Mouse (Mus musculus): ENCODE results near the gene Crot. TPM values are rescaled to one million over a fixed set of nuclear protein-coding genes. Genes with fewer than 3 reads are reported as not detected.
"Not testable (repeated sequence)": the region's sequence is repeated elsewhere in the genome, so short reads cannot be mapped to it uniquely, and the experiment has no call there.

Crot gene
- total RNA-seq, 1 experiment = 14.4 TPM

DNA sequence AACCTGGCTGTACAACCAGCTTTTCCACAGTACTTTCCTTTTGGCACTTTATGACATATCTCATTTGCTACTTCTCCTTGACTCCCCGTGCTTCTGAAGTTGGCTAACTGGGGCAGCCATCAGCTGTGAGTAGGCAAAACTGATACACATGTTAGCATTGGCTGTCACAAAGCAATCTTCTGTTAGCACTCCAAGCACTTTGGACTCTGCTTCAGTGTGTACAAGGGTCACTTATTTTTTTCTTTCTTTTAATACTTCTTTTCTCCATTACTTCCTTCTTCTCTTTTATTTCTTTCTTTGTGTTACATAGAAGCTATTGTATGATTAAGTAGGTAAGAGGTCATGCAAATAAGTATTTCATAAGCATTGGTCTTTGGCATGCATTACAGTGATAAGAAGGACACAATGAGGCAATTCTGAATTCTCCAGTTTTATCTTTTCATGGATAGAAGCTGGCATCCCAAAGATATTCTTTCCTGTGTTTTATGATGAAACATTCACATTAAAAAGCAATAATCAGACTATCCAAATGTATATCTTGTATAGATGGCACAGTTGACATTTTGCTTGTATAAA is 31.2 kb upstream of the Crot start:
- no peak overlapping the region for H3K9ac ChIP-seq (ENCODE audit: insufficient read depth, low read depth, low read length, poor library complexity, severe bottlenecking)
- in situ Hi-C loops (cut with MboI; ENCODE audit: low sequenced_read_pairs in 2 of 2, unreplicated experiment in 2 of 2) = no loop called here
- no peak for TF ChIP-seq ZNF384 (IDR thresholded peaks at IDR 0.05; ENCODE audit: low read depth, low read length)
- TF ChIP-seq ZC3H11A (IDR thresholded peaks at IDR 0.05; ENCODE audit: borderline replicate concordance, low read depth, low read length) = no peak
- no peak for TF ChIP-seq HCFC1 (IDR thresholded peaks at IDR 0.05; ENCODE audit: borderline replicate concordance, insufficient read depth, low read length)
- no peak for TF ChIP-seq CHD2 (IDR thresholded peaks at IDR 0.05; ENCODE audit: low read depth, low read length)
- TF ChIP-seq MAFK (IDR thresholded peaks at IDR 0.05; ENCODE audit: insufficient read depth, low read depth, low read length) = no peak
- no peaks in the 10 kb centered on the region for H3K4me1 ChIP-seq (ENCODE audit: control insufficient read depth in 2 of 2, insufficient read depth in 2 of 2, low read length in 2 of 2, poor library complexity in 1 of 2)
- H3K27ac ChIP-seq (ENCODE audit: insufficient read depth, low read depth, low read length, poor library complexity, severe bottlenecking) = no peak overlapping the region
- H3K4me3 ChIP-seq (ENCODE audit: insufficient read depth in 1 of 2, low read depth in 1 of 2, low read length in 2 of 2, poor library complexity in 1 of 2, severe bottlenecking in 1 of 2) = no peak overlapping the region
- DNase-seq (ENCODE audit: low read depth, low spot score) = no peak
- no peaks in the 10 kb centered on the region for H3K36me3 ChIP-seq (ENCODE audit: control insufficient read depth, insufficient read depth, low read length, poor library complexity, severe bottlenecking)
- no peaks in the 10 kb centered on the region for H3K9me3 ChIP-seq (ENCODE audit: control insufficient read depth, insufficient read depth, low read depth, low read length)

DNA sequence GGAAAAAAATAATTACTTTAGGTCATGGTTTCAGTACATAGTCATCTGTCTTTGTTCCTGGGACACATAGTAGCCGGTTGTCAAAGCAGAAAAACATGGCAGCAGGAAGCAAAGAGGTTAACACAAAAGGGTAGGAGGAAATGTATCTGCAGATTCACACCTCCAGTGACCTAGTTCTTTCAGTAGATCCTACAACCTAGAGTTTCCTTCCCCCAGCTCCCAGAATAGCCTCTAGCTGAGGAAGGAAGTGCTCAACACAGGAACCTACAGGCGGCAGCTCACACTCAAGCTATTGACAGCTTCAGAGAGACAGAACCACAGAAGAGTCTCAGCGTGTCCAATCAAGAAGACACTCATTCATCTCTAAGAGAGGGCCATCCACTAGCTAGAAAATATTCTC is 18.2 kb upstream of the Crot start:
- TF ChIP-seq MAFK (IDR thresholded peaks at IDR 0.05; ENCODE audit: insufficient read depth, low read depth, low read length) = no peak
- no peak for TF ChIP-seq ZC3H11A (IDR thresholded peaks at IDR 0.05; ENCODE audit: borderline replicate concordance, low read depth, low read length)
- TF ChIP-seq CHD2 (IDR thresholded peaks at IDR 0.05; ENCODE audit: low read depth, low read length) = no peak
- no peak for TF ChIP-seq ZNF384 (IDR thresholded peaks at IDR 0.05; ENCODE audit: low read depth, low read length)
- TF ChIP-seq HCFC1 (IDR thresholded peaks at IDR 0.05; ENCODE audit: borderline replicate concordance, insufficient read depth, low read length) = no peak
- Histone ChIP-seq H3K27ac (ENCODE audit: insufficient read depth, low read depth, low read length, poor library complexity, severe bottlenecking) (no peak overlapping the region), H3K36me3 (ENCODE audit: control insufficient read depth, insufficient read depth, low read length, poor library complexity, severe bottlenecking) (no peaks in the 10 kb centered on the region), H3K9me3 (ENCODE audit: control insufficient read depth, insufficient read depth, low read depth, low read length) (no peaks in the 10 kb centered on the region), H3K4me3 (ENCODE audit: insufficient read depth in 1 of 2, low read depth in 1 of 2, low read length in 2 of 2, poor library complexity in 1 of 2, severe bottlenecking in 1 of 2) (no peak overlapping the region), H3K4me1 (ENCODE audit: control insufficient read depth in 2 of 2, insufficient read depth in 2 of 2, low read length in 2 of 2, poor library complexity in 1 of 2) (no peaks in the 10 kb centered on the region), H3K9ac (ENCODE audit: insufficient read depth, low read depth, low read length, poor library complexity, severe bottlenecking) (no peak overlapping the region)
- in situ Hi-C loops (cut with MboI; ENCODE audit: low sequenced_read_pairs in 2 of 2, unreplicated experiment in 2 of 2) = no loop called here
- DNase-seq (ENCODE audit: low read depth, low spot score) = no peak

DNA sequence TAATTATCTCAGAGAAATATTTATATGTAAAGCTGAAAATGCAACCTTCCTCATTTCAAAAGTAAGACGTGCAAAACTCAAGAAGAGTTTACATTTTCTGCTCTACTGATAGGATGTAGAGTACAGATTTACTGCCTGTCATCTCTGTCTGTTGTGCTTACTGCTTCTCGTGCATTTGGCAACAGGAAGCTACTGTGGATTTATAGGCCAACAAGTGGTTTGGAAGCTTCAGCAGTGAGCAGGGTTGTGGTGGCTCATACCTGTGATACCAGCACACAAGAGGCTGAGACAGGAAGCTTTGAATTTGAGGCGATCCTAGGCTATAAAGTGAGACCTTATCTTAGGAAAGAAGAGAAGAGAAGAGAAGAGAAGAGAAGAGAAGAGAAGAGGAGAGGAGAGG is 17.6 kb upstream of the Crot start:
- DNase-seq (ENCODE audit: low read depth, low spot score) = no peak
- in situ Hi-C loops (cut with MboI; ENCODE audit: low sequenced_read_pairs in 2 of 2, unreplicated experiment in 2 of 2) = no loop called here
- no peak overlapping the region for H3K4me3 ChIP-seq (ENCODE audit: insufficient read depth in 1 of 2, low read depth in 1 of 2, low read length in 2 of 2, poor library complexity in 1 of 2, severe bottlenecking in 1 of 2)
- no peaks in the 10 kb centered on the region for H3K36me3 ChIP-seq (ENCODE audit: control insufficient read depth, insufficient read depth, low read length, poor library complexity, severe bottlenecking)
- no peak for TF ChIP-seq ZC3H11A (IDR thresholded peaks at IDR 0.05; ENCODE audit: borderline replicate concordance, low read depth, low read length)
- no peak for TF ChIP-seq MAFK (IDR thresholded peaks at IDR 0.05; ENCODE audit: insufficient read depth, low read depth, low read length)
- TF ChIP-seq ZNF384 (IDR thresholded peaks at IDR 0.05; ENCODE audit: low read depth, low read length) = no peak
- TF ChIP-seq CHD2 (IDR thresholded peaks at IDR 0.05; ENCODE audit: low read depth, low read length) = no peak
- no peaks in the 10 kb centered on the region for H3K4me1 ChIP-seq (ENCODE audit: control insufficient read depth in 2 of 2, insufficient read depth in 2 of 2, low read length in 2 of 2, poor library complexity in 1 of 2)
- H3K9ac ChIP-seq (ENCODE audit: insufficient read depth, low read depth, low read length, poor library complexity, severe bottlenecking) = no peak overlapping the region
- H3K27ac ChIP-seq (ENCODE audit: insufficient read depth, low read depth, low read length, poor library complexity, severe bottlenecking) = no peak overlapping the region
- H3K9me3 ChIP-seq (ENCODE audit: control insufficient read depth, insufficient read depth, low read depth, low read length) = no peaks in the 10 kb centered on the region

GRCm38 (mm10) chr5:9011374-9011773 is 14.2 kb upstream of the Crot start:
- peaks cover 0 to 3% of the 10 kb centered on the region in 2 experiments; a peak in 1 of 4 replicates for H3K4me1 ChIP-seq (ENCODE audit: control insufficient read depth in 2 of 2, insufficient read depth in 2 of 2, low read length in 2 of 2, poor library complexity in 1 of 2)
- H3K4me3 ChIP-seq (ENCODE audit: insufficient read depth in 1 of 2, low read depth in 1 of 2, low read length in 2 of 2, poor library complexity in 1 of 2, severe bottlenecking in 1 of 2) = no peak overlapping the region
- no peaks in the 10 kb centered on the region for H3K36me3 ChIP-seq (ENCODE audit: control insufficient read depth, insufficient read depth, low read length, poor library complexity, severe bottlenecking)
- H3K9ac ChIP-seq (ENCODE audit: insufficient read depth, low read depth, low read length, poor library complexity, severe bottlenecking) = no peak overlapping the region
- DNase-seq (ENCODE audit: low read depth, low spot score) = no peak
- TF ChIP-seq ZC3H11A (IDR thresholded peaks at IDR 0.05; ENCODE audit: borderline replicate concordance, low read depth, low read length) (no peak), HCFC1 (IDR thresholded peaks at IDR 0.05; ENCODE audit: borderline replicate concordance, insufficient read depth, low read length) (no peak), CHD2 (IDR thresholded peaks at IDR 0.05; ENCODE audit: low read depth, low read length) (no peak), MAFK (IDR thresholded peaks at IDR 0.05; ENCODE audit: insufficient read depth, low read depth, low read length) (no peak), ZNF384 (IDR thresholded peaks at IDR 0.05; ENCODE audit: low read depth, low read length) (no peak)
- in situ Hi-C loops (cut with MboI; ENCODE audit: low sequenced_read_pairs in 2 of 2, unreplicated experiment in 2 of 2) = no loop called here
- no peak overlapping the region for H3K27ac ChIP-seq (ENCODE audit: insufficient read depth, low read depth, low read length, poor library complexity, severe bottlenecking)
- no peaks in the 10 kb centered on the region for H3K9me3 ChIP-seq (ENCODE audit: control insufficient read depth, insufficient read depth, low read depth, low read length)

GRCm38 (mm10) chr5:9010166-9010565 is 13.0 kb upstream of the Crot start:
- H3K36me3 ChIP-seq (ENCODE audit: control insufficient read depth, insufficient read depth, low read length, poor library complexity, severe bottlenecking) = no peaks in the 10 kb centered on the region
- H3K4me3 ChIP-seq (ENCODE audit: insufficient read depth in 1 of 2, low read depth in 1 of 2, low read length in 2 of 2, poor library complexity in 1 of 2, severe bottlenecking in 1 of 2) = no peak overlapping the region
- peaks cover 0 to 5% of the 10 kb centered on the region in 2 experiments; a peak in 2 of 4 replicates for H3K4me1 ChIP-seq (ENCODE audit: control insufficient read depth in 2 of 2, insufficient read depth in 2 of 2, low read length in 2 of 2, poor library complexity in 1 of 2)
- in situ Hi-C loops (cut with MboI; ENCODE audit: low sequenced_read_pairs in 2 of 2, unreplicated experiment in 2 of 2) = no loop called here
- no peaks in the 10 kb centered on the region for H3K9me3 ChIP-seq (ENCODE audit: control insufficient read depth, insufficient read depth, low read depth, low read length)
- no peak overlapping the region for H3K27ac ChIP-seq (ENCODE audit: insufficient read depth, low read depth, low read length, poor library complexity, severe bottlenecking)
- TF ChIP-seq ZC3H11A (IDR thresholded peaks at IDR 0.05; ENCODE audit: borderline replicate concordance, low read depth, low read length) (no peak), CHD2 (IDR thresholded peaks at IDR 0.05; ENCODE audit: low read depth, low read length) (no peak), ZNF384 (IDR thresholded peaks at IDR 0.05; ENCODE audit: low read depth, low read length) (no peak), HCFC1 (IDR thresholded peaks at IDR 0.05; ENCODE audit: borderline replicate concordance, insufficient read depth, low read length) (no peak), MAFK (IDR thresholded peaks at IDR 0.05; ENCODE audit: insufficient read depth, low read depth, low read length) (no peak)
- H3K9ac ChIP-seq (ENCODE audit: insufficient read depth, low read depth, low read length, poor library complexity, severe bottlenecking) = no peak overlapping the region
- no peak for DNase-seq (ENCODE audit: low read depth, low spot score)

GRCm38 (mm10) chr5:9006585-9006984 is 9.5 kb upstream of the Crot start:
- H3K27ac ChIP-seq (ENCODE audit: insufficient read depth, low read depth, low read length, poor library complexity, severe bottlenecking); H3K4me1 ChIP-seq (ENCODE audit: control insufficient read depth in 2 of 2, insufficient read depth in 2 of 2, low read length in 2 of 2, poor library complexity in 1 of 2); in situ Hi-C loops (cut with MboI; ENCODE audit: low sequenced_read_pairs in 2 of 2, unreplicated experiment in 2 of 2); H3K4me3 ChIP-seq (ENCODE audit: insufficient read depth in 1 of 2, low read depth in 1 of 2, low read length in 2 of 2, poor library complexity in 1 of 2, severe bottlenecking in 1 of 2); H3K36me3 ChIP-seq (ENCODE audit: control insufficient read depth, insufficient read depth, low read length, poor library complexity, severe bottlenecking); H3K9me3 ChIP-seq (ENCODE audit: control insufficient read depth, insufficient read depth, low read depth, low read length); H3K9ac ChIP-seq (ENCODE audit: insufficient read depth, low read depth, low read length, poor library complexity, severe bottlenecking): not testable (repeated sequence)
- DNase-seq (ENCODE audit: low read depth, low spot score) = peak; percentile 41

GRCm38 (mm10) chr5:9000006-9000405 is 2.9 kb upstream of the Crot start:
- H3K9me3 ChIP-seq (ENCODE audit: control insufficient read depth, insufficient read depth, low read depth, low read length); H3K9ac ChIP-seq (ENCODE audit: insufficient read depth, low read depth, low read length, poor library complexity, severe bottlenecking); H3K27ac ChIP-seq (ENCODE audit: insufficient read depth, low read depth, low read length, poor library complexity, severe bottlenecking); DNase-seq (ENCODE audit: low read depth, low spot score); H3K4me3 ChIP-seq (ENCODE audit: insufficient read depth in 1 of 2, low read depth in 1 of 2, low read length in 2 of 2, poor library complexity in 1 of 2, severe bottlenecking in 1 of 2); in situ Hi-C loops (cut with MboI; ENCODE audit: low sequenced_read_pairs in 2 of 2, unreplicated experiment in 2 of 2); H3K4me1 ChIP-seq (ENCODE audit: control insufficient read depth in 2 of 2, insufficient read depth in 2 of 2, low read length in 2 of 2, poor library complexity in 1 of 2); H3K36me3 ChIP-seq (ENCODE audit: control insufficient read depth, insufficient read depth, low read length, poor library complexity, severe bottlenecking): not testable (repeated sequence)
